Mouse (Mus musculus) layer of hippocampus, adult 6 months (tissue): ENCODE results near the gene Btbd35f26. TPM values are rescaled to one million over a fixed set of nuclear protein-coding genes. Genes with fewer than 3 reads are reported as not detected.

Experiments used
- long read RNA-seq, 2 experiments: library from polyadenylated mRNA; unstranded; transcript quantifications; one replicate each; pipeline ENCODE4 v2.0.0; 2019 to 2020
- polyA plus RNA-seq: library from polyadenylated mRNA; unstranded; fragments of <200 nt; fragmentation: Nextera tagmentation; gene quantifications from 2 replicates; pipeline ENCODE4 v1.2.3, GENCODE M21; 2021

Btbd35f26 gene
- not detected in 2 replicates for polyA plus RNA-seq
- long read RNA-seq, experiment 1, result 0 reads
- long read RNA-seq, experiment 2, result 0 reads

GRCm38 (mm10) chrX:31336154-31336553 is at the start of gene Btbd35f26:
Gene Btbd35f26, plus strand, starts transcription at chrX:31336454.

GRCm38 (mm10) chrX:31383818-31384217 is 47.6 kb downstream of the Btbd35f26 start, which contains the start of gene Btbd35f19:
Gene Btbd35f19, minus strand, starts transcription at chrX:31383918.

Other genes starting within 250 kb of the Btbd35f26 start
- gene Btbd35f29, start 218.8 kb upstream of the Btbd35f26 start, polyA plus RNA-seq, result not detected in 2 replicates
- gene Spin2f, start 82.6 kb upstream of the Btbd35f26 start, polyA plus RNA-seq, result not detected in 2 replicates
- not detected in 2 replicates for gene Btbd35f19, start 47.5 kb downstream of the Btbd35f26 start, polyA plus RNA-seq
- not detected in 2 replicates for gene Gm21883, start 237.8 kb downstream of the Btbd35f26 start, polyA plus RNA-seq